Mouse (Mus musculus) brain, embryonic 14.5 days (tissue): ENCODE measurements at regions not wholly inside any gene's neighbourhood (a gene's known extent, or its start where the extent isn't known, plus 50 kb on each side); places are given as distances from the start of the nearest gene placed in this dataset.

Source experiments
- CTCF ChIP-seq: fragments of 200-500 bp; IDR thresholded peaks from 2 replicates; pipeline ENCODE4 v1.5.1; 2012; ENCODE audit warnings: inconsistent platforms, mild to moderate bottlenecking, moderate library complexity, borderline replicate concordance; ENCODE audit not compliant: insufficient read depth, insufficient read length; ENCODE audit errors: extremely low read depth
- POLR2A ChIP-seq: fragments of 200-500 bp; IDR thresholded peaks from 2 replicates; pipeline ENCODE4 v1.6.1; 2012; ENCODE audit warnings: mild to moderate bottlenecking, inconsistent platforms, borderline replicate concordance; ENCODE audit not compliant: poor library complexity, insufficient read depth, insufficient read length, severe bottlenecking; ENCODE audit errors: extremely low read depth

DNA sequence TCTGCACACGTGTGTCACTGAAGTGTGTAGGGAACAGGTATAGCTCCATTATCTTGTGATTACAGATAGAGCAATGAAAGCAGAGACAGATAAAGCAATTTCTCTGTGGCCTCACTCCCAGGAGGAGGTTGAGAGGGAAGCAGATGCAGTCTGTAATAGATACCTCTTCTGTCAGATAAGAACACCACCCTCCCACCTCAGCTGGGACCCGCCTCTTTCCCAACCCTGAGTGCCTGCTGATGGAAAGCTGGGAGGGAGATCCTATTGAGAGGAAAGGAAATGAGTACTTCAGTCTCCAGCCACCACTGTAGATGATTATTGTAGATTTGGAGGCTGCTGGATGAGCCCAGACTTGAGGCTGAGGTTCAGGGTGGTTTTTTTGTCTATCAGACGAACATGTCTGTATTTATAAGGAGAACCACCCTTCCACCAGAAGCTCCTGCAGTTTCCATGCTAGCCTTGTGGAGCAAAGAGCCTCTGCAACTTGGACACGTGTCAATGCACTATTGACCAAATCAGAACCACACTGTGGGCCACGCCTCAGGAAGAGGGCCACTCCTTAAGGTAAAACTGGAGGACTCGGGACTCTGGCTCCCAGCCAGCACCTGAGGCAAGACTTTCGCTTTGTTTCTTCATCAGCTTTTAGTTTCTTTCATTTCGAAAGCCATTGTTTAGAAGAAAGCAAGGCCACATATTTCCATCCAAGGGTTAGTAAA lies 55.3 kb upstream of the Plekha5 start:
- no peak for TF ChIP-seq POLR2A
- TF ChIP-seq CTCF, result no peak
